Mouse (Mus musculus): ENCODE data around the gene Pde4d.
A peak's percentile ranks its signal among the peaks of the same experiment; 100 is the strongest.

Gene Pde4d

GRCm38 (mm10) chr13:109388626-109389220 is 939.0 kb downstream of the Pde4d start:
- no peak for DNase-seq (ENCODE audit: low spot score in 2 of 2)

GRCm38 (mm10) chr13:109402396-109402795 is 952.6 kb downstream of the Pde4d start:
- no peak for DNase-seq (ENCODE audit: low spot score in 2 of 2)

- DNase-seq (ENCODE audit: low spot score in 2 of 2): no peak
Observed at GRCm38 (mm10) chr13:109402936-109403335, 953.2 kb downstream of the Pde4d start.

GRCm38 (mm10) chr13:109406341-109406740 is 956.6 kb downstream of the Pde4d start:
- DNase-seq (ENCODE audit: low spot score in 2 of 2): no peak

DNA sequence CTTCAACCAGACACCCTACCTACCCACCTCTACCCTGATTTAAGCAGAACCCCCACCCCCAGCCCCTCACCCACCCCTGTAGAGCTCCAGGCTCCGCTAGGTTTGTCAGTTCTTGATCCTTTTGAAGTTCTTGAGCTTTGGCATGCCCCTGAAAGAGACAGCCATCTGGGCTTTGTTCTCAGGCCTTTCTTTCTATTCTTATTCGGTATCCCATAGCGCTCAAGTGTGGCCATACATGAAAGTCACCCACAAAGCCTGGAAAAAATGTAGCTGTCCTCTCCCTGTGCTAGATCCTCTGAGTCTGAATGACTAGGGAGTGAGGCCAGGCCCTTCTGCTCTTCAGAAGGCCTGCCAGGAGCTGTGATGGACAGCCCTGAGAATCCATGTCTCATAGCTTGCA is 957.6 kb downstream of the Pde4d start:
- no peak for DNase-seq (ENCODE audit: low spot score in 2 of 2)

DNA sequence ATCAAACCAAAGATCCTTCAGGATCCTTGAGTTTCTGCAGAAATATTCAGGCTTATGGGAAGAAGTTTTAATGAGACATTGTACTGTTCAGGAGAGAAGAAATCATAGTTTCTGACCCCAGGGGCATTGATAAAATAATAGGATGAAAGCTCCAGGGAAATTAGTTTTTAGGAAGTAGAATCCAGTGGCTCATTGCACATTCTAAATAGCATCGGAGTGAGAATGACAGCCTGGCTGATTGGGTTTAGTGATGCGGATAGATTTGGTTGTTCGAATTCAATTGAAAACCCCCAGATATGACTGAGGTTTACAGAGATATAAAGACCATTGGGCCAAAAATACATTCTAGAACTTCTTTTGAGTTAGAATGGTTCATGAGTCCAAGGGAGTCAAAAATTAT is 970.7 kb downstream of the Pde4d start:
- DNase-seq (ENCODE audit: low spot score in 2 of 2): no peak

DNA sequence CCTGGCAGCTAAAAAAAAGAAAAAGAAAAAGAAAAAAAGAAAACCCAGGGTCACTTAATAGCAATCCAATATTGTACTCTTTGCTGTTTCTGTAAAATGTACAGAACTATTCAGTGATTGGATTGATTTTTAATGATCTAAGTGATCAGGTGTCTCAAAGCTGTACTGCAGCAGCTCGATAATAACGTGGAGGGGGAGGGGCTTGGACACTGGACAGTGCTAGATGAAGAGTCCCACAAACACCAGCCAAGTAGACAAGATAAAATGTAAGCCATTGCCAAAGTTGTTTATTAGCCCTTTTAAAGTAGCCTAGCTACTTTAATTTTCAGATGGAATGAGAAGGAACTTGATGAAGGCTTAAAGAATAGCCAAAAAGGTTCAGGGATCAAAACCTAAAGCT is 975.2 kb downstream of the Pde4d start:
- no peak for DNase-seq (ENCODE audit: low spot score in 2 of 2)

DNA sequence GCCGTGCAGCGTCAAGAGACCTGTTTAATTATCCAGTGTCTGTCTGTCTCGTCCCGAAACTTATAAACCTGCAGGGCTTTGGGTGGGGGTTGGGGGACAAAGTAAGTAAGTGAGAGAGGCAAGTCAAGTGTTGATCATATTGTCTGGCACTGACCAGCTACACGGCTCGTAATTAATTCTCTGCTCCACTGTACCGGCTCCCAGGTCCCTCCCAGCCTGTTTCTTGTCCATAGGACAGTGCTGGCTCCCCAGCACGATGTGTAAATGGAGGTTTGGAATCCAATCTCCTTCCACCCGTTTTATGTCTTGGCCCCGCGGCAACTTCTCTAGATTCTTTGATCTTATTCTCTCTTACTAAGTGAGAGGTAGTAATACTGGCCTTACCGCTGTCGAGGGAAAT is 975.8 kb downstream of the Pde4d start:
- no peak for DNase-seq (ENCODE audit: low spot score in 2 of 2)

- DNase-seq (ENCODE audit: low spot score in 2 of 2): no peak
Observed at GRCm38 (mm10) chr13:109426058-109426457, 976.3 kb downstream of the Pde4d start.

DNA sequence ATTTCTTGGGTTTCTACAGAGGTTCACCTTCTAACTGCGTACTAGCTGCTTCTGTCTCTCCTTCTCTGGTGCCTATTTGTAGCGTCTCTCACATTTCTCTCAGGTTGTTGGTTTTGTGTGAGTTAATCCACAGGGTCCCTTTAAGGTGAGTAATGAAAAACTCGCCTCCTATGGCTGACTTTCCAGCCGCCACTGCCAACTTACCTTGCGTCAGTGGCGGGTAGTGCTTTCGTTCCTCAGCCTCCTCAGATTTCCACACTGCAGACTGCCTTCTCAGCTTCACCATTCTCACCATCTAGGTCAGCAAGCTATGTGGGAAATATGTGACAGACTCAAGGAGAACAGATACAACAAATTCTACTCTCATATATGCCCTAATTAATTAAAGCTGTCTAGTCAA is 977.8 kb downstream of the Pde4d start:
- DNase-seq (ENCODE audit: low spot score in 2 of 2): no peak

GRCm38 (mm10) chr13:109429544-109429943 is 979.8 kb downstream of the Pde4d start:
- DNase-seq (ENCODE audit: low spot score in 2 of 2): no peak

- DNase-seq (ENCODE audit: low spot score in 2 of 2): no peak
Observed at GRCm38 (mm10) chr13:109437231-109437776, 987.6 kb downstream of the Pde4d start.

DNA sequence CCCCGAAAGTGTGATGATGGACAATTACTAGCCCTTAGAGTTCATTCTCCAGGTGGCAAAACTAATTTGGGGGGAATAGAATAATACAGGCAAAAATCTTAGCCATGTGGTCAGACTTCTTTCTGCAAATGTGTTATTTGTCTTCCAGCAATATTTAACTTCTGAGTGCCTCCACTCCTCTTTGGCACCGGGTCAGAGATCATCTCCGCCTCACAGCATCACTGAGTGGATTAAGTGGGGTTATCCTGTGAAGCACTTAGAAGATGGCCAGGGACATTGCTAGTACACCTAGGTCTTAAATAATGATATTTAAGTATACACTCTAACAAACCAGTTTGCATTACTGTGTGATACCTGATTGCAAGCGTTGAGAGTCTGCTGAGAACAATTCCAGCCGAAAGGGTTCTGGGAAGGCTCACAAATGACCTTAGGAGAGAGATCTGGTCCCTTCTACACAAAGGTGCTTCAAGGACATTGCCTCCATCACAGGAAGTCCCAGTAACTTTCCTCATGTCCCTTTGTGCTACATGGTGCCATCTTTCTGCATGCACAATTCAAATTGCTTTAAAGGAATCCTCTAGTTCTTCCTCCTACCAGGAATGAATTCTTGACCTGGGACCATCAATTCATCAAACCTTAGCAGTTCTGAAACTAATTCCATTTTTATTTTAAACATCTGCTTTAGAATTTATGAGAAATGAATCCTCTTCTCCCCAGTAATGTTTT is 989.9 kb downstream of the Pde4d start:
- no peak for DNase-seq (ENCODE audit: low spot score in 2 of 2)

GRCm38 (mm10) chr13:109440331-109440730 is 990.6 kb downstream of the Pde4d start:
- DNase-seq (ENCODE audit: low spot score in 2 of 2): peak; percentile 24 to 64

DNA sequence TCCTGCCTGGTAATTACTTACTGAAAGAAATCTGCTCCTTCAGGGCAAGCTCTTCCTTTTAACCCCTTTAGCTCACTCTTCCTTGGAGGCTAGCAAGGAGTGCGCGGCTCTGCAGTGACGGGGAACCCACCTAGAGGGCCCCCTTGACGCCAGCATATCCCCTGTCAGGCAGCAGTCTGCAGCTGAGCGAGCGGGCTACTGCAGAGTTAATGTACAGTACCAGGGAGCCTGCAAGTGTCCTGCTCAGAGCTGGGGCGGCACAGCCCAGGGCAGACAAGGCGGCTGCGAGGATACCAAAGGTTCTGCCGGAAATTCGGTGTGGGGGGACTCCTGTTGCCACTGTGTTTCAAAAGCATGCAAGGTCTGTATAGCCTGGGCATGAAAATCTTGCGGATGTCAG is 991.1 kb downstream of the Pde4d start:
- peak; percentile 59 to 67 for DNase-seq (ENCODE audit: low spot score in 2 of 2)

DNA sequence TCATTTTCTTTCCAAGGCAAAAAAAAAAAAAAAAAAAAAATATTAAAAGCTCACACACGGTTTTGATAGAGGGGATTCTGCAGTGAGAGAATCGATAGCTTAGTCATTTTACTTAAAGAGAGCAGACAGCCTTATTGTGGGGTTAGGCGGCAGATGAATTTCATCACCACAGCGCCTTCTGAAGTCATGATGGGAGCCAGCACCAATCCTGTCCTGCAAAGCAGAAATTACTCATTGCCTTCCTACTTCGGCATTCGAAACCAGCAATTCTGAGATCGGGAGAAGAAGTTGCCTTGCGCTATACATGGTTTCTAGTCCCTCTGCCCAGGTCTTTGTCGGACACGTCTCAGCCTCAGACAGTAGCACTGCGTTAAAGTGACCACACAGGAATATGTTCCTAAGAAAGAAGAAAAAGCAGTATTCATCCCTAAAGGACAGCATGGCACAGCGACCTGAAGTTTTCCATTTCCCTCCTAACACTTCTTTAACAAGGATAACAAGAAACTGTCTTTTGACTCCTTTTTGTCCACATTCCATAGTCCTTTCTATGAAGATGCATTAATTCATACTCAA is 991.7 kb downstream of the Pde4d start:
- DNase-seq (ENCODE audit: low spot score in 2 of 2): peak; percentile 3 to 9

- DNase-seq (ENCODE audit: low spot score in 2 of 2): no peak
Observed at GRCm38 (mm10) chr13:109446138-109446537, 996.4 kb downstream of the Pde4d start.

DNA sequence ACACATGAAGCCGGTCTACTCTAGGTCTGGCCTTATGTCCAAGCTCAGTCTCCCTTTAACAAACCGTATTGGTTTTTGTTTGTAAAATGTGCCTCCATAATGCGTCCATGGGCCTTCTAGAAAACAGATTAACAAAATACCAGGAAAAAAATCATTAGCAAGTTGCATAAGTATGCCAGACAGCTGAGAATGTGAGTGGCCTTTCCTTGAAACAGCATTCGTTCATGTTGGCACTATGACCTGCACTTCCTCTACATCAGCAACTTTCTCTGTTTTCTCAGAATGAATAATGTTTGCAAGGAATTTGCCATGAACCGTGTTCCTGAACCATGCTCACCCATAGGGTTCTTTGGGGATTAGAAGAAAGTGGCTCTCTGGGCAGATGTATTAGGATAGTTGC is 998.4 kb downstream of the Pde4d start:
- DNase-seq (ENCODE audit: low spot score in 2 of 2): no peak

DNA sequence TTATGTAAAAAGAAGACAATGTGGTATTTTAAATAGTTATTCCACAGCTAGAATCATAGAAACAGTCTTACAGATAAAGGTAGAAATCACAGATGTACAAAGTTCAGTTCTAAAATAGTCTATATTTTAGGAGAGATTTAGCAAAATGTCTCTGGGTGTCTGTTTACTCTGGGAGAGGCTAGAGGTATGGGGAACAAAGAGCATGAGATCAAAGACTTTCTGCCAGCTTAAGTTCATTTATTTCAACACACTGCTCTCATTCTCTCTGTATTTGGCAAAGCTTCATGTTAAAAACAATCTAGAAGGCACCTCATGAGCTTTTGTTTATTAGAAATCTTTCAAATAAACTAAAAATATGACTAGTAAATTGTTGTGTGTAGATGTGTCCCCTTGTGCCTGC is 1024.6 kb downstream of the Pde4d start:
- no peak for DNase-seq (ENCODE audit: low spot score in 2 of 2)

GRCm38 (mm10) chr13:109481446-109481845 is 1031.7 kb downstream of the Pde4d start:
- peak; percentile 22 to 64 for DNase-seq (ENCODE audit: low spot score in 2 of 2)

- DNase-seq (ENCODE audit: low spot score in 2 of 2): no peak
Observed at GRCm38 (mm10) chr13:109486166-109486565, 1036.4 kb downstream of the Pde4d start.

- DNase-seq (ENCODE audit: low spot score in 2 of 2): no peak
Observed at GRCm38 (mm10) chr13:109487378-109487777, 1037.6 kb downstream of the Pde4d start.

DNA sequence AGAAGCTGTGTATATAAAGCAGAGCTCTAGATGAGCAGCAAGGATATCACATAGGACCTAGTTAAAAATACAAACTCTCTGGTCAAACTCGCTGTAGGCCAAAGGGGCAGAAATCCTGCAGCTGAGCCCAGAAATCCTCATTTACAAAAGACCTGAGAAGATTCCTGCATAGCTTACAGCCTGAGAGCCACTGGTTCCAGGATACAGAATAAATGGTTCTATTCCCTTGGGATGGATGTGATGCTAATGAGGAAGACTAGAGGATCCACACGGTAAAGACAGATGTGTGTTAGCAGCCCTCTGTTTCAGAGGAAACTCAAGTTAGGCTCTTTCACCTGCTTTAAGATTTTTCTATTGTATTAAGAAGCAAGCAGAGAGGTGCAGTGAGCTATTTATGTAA is 1041.1 kb downstream of the Pde4d start:
- DNase-seq (ENCODE audit: low spot score in 2 of 2): no peak

Data from urinary bladder, adult 18-20 months (tissue).